Mouse (Mus musculus): ENCODE measurements around the gene Rbks. TPM values are rescaled to one million over a fixed set of nuclear protein-coding genes. Genes with fewer than 3 reads are reported as not detected.
A peak's percentile ranks its signal among the peaks of the same experiment; 100 is the strongest.

The Rbks gene
- polyA plus RNA-seq, 1 experiment from 2014 or later = 9.8 TPM

DNA sequence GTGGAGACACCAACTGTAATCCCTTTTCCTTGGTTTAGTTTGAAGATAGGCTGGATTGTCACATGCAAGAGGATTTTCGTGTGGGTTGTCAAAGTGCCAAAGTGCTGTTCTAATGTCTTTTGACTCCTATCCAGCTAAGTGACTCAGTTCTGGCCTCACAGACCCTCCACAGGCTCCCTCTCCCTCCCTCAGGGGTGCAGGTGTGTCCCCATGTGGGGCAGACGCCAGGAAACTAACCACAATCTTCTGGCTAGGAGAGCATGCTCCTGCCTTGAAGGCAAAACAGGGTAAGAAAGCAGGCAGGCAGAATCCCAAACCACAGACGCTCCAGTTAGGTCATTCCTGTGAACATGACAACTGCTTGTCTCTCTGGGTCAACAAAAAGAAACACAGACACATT is 91.3 kb downstream of the Rbks start:
- Histone ChIP-seq H3K27me3 (replicated peaks; ENCODE audit: insufficient read depth, low read length) (no peaks in the 10 kb centered on the region), H3K9ac (replicated peaks; ENCODE audit: low read depth) (no peak overlapping the region), H3K4me1 (ENCODE audit: insufficient read depth, low read depth, low read length) (no peaks in the 10 kb centered on the region; the same call in 1 of the 2 replicates), H3K36me3 (ENCODE audit: insufficient read depth, low read length) (no peaks in the 10 kb centered on the region), H3K27ac (ENCODE audit: low read length) (no peak overlapping the region), H3K4me2 (replicated peaks; ENCODE audit: low read depth, low read length) (no peak overlapping the region), H3K4me3 (ENCODE audit: low read depth, low read length) (no peak overlapping the region), H3K9me3 (ENCODE audit: low read length) (no peaks in the 10 kb centered on the region)
- TF ChIP-seq EP300 (IDR thresholded peaks at IDR 0.05) (no peak), CTCF (IDR thresholded peaks at IDR 0.05) (no peak)
- no peak for DNase-seq (ENCODE audit: low spot score)
- ATAC-seq = no peak
- WGBS = 44% methylated on average over 3 of the region's 3 CpGs

DNA sequence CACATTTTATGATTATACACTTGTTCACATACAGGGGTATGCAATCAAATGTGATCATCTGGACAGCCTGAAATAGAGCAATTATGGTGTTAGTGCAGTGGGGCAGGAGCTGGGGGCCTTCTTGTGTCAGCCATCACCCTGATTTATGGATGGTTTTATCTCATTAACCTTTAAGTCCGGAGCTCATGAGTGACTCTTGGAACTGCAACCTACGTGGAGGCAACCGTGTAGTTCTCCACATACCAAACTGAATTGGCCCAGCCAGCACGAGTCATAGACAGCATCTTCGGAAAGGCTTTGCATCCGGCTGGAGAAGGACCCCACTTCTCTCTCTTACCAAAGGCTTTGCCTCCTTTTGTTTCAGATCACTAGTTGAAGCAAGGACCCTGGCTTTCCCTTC is 93.7 kb downstream of the Rbks start:
- no peaks in the 10 kb centered on the region for H3K9me3 ChIP-seq (ENCODE audit: low read length)
- no peak overlapping the region for H3K4me2 ChIP-seq (replicated peaks; ENCODE audit: low read depth, low read length)
- no peaks in the 10 kb centered on the region for H3K36me3 ChIP-seq (ENCODE audit: insufficient read depth, low read length)
- no peak overlapping the region for H3K9ac ChIP-seq (replicated peaks; ENCODE audit: low read depth)
- WGBS = 75% methylated on average over 6 of the region's 6 CpGs
- H3K27ac ChIP-seq (ENCODE audit: low read length) = no peak overlapping the region
- ATAC-seq (no peak), DNase-seq (ENCODE audit: low spot score) (no peak)
- no peak overlapping the region for H3K4me3 ChIP-seq (ENCODE audit: low read depth, low read length)
- TF ChIP-seq CTCF (IDR thresholded peaks at IDR 0.05) (no peak), EP300 (IDR thresholded peaks at IDR 0.05) (no peak)
- no peaks in the 10 kb centered on the region; the same call in 1 of the 2 replicates for H3K4me1 ChIP-seq (ENCODE audit: insufficient read depth, low read depth, low read length)
- H3K27me3 ChIP-seq (replicated peaks; ENCODE audit: insufficient read depth, low read length) = no peaks in the 10 kb centered on the region

DNA sequence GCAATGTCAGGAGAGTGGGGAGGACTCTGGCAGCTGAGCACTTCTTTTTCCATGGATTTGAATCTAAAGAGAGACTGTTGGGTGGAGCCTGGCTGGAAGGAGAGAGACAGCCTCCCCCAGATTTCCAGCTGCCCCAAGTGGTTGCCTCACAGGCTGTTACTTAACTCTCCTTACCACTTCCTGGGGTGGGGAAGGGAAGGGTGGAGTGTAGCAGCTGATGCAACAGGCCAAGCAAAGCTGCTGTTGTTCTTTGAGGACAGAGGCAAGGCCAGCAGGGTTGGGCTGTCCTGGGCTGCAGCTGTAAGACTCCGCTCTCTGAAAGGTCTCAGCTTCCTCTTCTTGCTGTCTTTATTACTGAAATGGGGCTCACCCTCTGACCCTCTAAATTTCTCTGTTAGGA is 95.0 kb downstream of the Rbks start:
- Histone ChIP-seq H3K36me3 (ENCODE audit: insufficient read depth, low read length) (no peaks in the 10 kb centered on the region), H3K27ac (ENCODE audit: low read length) (peak overlapping the region; percentile 88), H3K4me1 (ENCODE audit: insufficient read depth, low read depth, low read length) (peaks cover 3% of the 10 kb centered on the region; the same call in 1 of the 2 replicates), H3K9ac (replicated peaks; ENCODE audit: low read depth) (no peak overlapping the region), H3K27me3 (replicated peaks; ENCODE audit: insufficient read depth, low read length) (no peaks in the 10 kb centered on the region), H3K9me3 (ENCODE audit: low read length) (no peaks in the 10 kb centered on the region), H3K4me2 (replicated peaks; ENCODE audit: low read depth, low read length) (no peak overlapping the region), H3K4me3 (ENCODE audit: low read depth, low read length) (no peak overlapping the region)
- peak; percentile 91 for TF ChIP-seq EP300 (IDR thresholded peaks at IDR 0.05)
- peak; percentile 37 for TF ChIP-seq CTCF (IDR thresholded peaks at IDR 0.05)
- ATAC-seq = peak; percentile 96
- peak; percentile 98 for DNase-seq (ENCODE audit: low spot score)
- WGBS = 29% methylated on average over 1 of the region's 1 CpGs

DNA sequence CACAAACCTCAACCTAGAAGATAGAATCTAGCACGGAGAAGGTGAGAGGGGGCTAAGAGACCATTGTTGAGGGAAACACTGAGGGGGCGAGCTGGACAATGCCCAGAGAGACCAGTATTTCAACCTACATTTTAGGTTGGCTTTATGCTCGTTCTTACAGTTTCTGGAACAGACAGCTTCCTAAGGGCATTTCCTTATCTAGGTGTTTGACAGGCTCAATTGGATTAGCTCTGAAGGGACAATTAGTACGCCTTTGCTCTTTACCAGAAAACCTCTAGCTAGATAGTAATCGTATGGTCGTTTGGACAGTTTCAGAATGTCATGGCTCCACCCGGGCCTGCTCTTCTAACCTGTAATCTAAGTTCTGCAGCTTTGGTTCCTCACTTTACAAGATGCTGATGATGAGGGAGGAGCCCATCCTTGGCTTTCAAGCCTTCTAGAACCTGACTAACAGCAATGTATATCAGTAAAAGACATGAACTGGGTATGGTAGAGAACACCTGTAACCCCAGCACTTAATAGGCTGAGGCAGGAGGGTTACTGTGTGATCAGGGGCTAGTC is 96.2 kb downstream of the Rbks start:
- ATAC-seq (no peak), DNase-seq (ENCODE audit: low spot score) (no peak)
- H3K9ac ChIP-seq (replicated peaks; ENCODE audit: low read depth) = no peak overlapping the region
- no peak overlapping the region for H3K4me3 ChIP-seq (ENCODE audit: low read depth, low read length)
- H3K27ac ChIP-seq (ENCODE audit: low read length) = no peak overlapping the region
- H3K27me3 ChIP-seq (replicated peaks; ENCODE audit: insufficient read depth, low read length) = no peaks in the 10 kb centered on the region
- H3K4me1 ChIP-seq (ENCODE audit: insufficient read depth, low read depth, low read length) = peaks cover 3% of the 10 kb centered on the region; the same call in 1 of the 2 replicates
- no peak overlapping the region for H3K4me2 ChIP-seq (replicated peaks; ENCODE audit: low read depth, low read length)
- H3K36me3 ChIP-seq (ENCODE audit: insufficient read depth, low read length) = no peaks in the 10 kb centered on the region
- H3K9me3 ChIP-seq (ENCODE audit: low read length) = no peaks in the 10 kb centered on the region
- TF ChIP-seq CTCF (IDR thresholded peaks at IDR 0.05) (no peak), EP300 (IDR thresholded peaks at IDR 0.05) (no peak)
- WGBS = 89% methylated on average over 7 of the region's 7 CpGs

DNA sequence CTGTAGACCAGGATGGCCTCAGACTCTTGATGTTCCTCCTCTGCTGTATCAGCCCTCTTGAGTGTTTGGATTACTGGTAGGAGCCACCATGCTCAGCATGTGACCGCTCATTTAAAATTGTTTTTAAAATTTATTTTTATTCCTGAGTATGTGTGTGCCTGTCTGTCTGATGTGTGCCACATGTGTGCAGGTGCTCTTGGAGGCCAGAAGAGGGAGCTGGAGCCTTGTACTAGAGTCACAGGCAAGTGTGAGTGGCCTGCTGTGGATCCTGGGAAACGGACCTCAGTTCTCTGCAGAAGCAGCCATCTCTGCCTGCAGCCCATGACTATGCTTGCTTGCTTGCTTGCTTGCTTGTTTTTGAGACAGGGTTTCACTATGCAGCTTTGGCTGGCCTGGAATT is 98.3 kb downstream of the Rbks start:
- Histone ChIP-seq H3K4me3 (ENCODE audit: low read depth, low read length) (no peak overlapping the region), H3K9ac (replicated peaks; ENCODE audit: low read depth) (no peak overlapping the region), H3K9me3 (ENCODE audit: low read length) (no peaks in the 10 kb centered on the region), H3K27ac (ENCODE audit: low read length) (no peak overlapping the region), H3K36me3 (ENCODE audit: insufficient read depth, low read length) (no peaks in the 10 kb centered on the region), H3K27me3 (replicated peaks; ENCODE audit: insufficient read depth, low read length) (no peaks in the 10 kb centered on the region), H3K4me1 (ENCODE audit: insufficient read depth, low read depth, low read length) (peaks cover 3% of the 10 kb centered on the region; the same call in 1 of the 2 replicates), H3K4me2 (replicated peaks; ENCODE audit: low read depth, low read length) (no peak overlapping the region)
- ATAC-seq = no peak
- TF ChIP-seq CTCF (IDR thresholded peaks at IDR 0.05) (peak; percentile 62), EP300 (IDR thresholded peaks at IDR 0.05) (no peak)
- peak; percentile 56 for DNase-seq (ENCODE audit: low spot score)
- 87% methylated on average over 2 of the region's 2 CpGs for WGBS

DNA sequence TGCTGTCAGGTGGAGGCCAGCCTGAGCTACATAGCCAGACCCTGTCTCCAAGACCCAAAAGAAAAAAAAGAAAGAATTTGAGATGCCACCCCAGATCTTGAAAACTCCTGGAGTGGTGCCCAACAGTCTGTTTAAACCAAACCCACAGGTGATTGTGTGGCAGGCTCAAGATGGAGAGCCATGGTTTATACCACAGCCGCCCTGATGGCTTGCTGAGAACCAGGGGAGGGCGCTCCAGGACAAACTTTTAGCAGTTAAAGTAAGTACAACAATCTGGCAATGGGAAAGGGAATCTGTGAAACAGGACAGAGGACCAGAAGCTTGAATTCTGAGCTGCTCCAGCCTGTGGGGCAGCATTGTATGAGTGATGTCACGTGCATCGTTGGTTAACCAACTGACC is 98.8 kb downstream of the Rbks start:
- peak; percentile 80 for DNase-seq (ENCODE audit: low spot score)
- Histone ChIP-seq H3K27ac (ENCODE audit: low read length) (0 out of 2 replicates have a peak overlapping the region, but pooled peaks have one; percentile 32), H3K36me3 (ENCODE audit: insufficient read depth, low read length) (no peaks in the 10 kb centered on the region), H3K9ac (replicated peaks; ENCODE audit: low read depth) (no peak overlapping the region), H3K4me3 (ENCODE audit: low read depth, low read length) (no peak overlapping the region), H3K9me3 (ENCODE audit: low read length) (no peaks in the 10 kb centered on the region), H3K4me1 (ENCODE audit: insufficient read depth, low read depth, low read length) (peaks cover 3% of the 10 kb centered on the region; the same call in 1 of the 2 replicates), H3K4me2 (replicated peaks; ENCODE audit: low read depth, low read length) (no peak overlapping the region), H3K27me3 (replicated peaks; ENCODE audit: insufficient read depth, low read length) (no peaks in the 10 kb centered on the region)
- TF ChIP-seq EP300 (IDR thresholded peaks at IDR 0.05) (no peak), CTCF (IDR thresholded peaks at IDR 0.05) (peak; percentile 69)
- 67% methylated on average over 4 of the region's 4 CpGs for WGBS
- no peak for ATAC-seq
